Mouse (Mus musculus): ENCODE measurements around the gene Tmem230.

DNA sequence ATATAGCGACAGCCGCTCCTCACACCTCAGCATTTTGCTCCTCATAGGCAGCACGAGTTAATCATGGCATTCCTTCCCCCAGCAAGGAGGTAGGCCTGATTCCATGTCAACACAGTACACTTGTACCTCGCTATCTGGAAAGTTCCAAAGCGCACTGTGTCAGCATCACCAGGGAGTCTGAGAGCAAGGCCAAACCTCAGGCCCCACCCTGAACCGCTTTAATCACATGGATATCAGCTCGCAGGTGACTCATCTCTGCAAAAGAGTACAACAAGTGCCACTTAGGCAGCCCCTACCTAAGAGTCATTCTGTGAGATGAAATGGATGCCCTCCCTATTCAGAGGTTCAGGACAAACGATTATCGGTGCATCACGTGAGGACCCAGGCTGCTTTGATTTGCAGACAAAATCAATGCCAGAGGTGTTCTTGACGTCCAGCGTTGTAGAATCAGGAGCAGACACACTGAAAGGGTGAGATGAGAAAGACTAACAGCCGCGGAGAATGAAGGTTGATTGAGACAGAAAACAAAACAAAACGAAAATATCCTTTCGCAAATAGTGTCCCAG lies 41.2 kb downstream of the Tmem230 start:
- TF ChIP-seq CTCF (IDR thresholded peaks at IDR 0.05) (no peak), EP300 (IDR thresholded peaks at IDR 0.05) (no peak)
